Mouse (Mus musculus) c-Kit-negative CD71-positive TER-119-positive erythroid progenitor cells, embryonic 14.5 days (primary cell): ENCODE measurements around the gene Fbxw7.
A peak's percentile ranks its signal among the peaks of the same experiment; 100 is the strongest.
"Not testable (repeated sequence)": the region's sequence is repeated elsewhere in the genome, so short reads cannot be mapped to it uniquely, and the experiment has no call there.

Experiments used
- DNase-seq: peaks from one replicate; pipeline ENCODE4 v3.0.0-alpha.2; 2013; ENCODE audit warnings: low read depth, low spot score

The Fbxw7 gene

DNA sequence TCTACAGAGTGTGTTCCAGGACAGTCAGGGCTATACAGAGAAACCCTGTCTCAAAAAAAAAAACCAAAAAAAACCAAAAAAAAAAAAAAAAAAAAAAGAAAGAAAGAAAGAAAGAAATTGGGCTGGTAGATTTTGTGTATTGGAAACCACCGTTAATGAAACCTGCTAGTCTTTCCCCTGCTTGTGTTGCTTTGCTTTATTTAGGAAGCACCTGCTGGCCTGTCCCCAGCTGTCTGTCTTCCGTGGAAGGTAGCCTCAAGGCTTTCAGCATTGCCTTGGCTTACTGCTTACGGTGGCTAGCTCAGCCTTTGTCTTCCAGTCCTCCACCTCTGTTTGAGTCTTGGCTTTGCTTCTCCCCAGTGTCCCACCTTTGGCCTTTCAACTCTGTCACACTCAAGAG, 11.9 kb downstream of the Fbxw7 start:
- DNase-seq, result no peak

DNA sequence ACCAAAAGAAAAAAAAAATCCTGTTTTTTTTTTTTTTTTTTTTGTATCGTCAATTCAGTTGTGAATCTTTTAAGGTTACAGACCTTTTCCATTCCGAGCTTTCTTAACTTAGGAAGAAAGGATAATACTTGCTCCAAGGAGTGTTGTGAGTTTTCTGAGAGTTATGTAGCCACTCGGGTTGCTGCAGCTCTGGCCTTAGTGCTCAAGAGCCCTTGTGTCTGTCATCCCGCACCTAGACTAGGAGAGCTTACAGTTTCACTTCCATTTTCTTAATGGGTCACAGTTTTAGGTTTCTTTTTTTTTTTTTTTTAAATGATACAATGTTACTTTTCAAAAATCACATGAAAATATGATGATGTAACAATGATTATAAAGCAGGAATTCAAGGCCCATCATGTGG, 12.5 kb downstream of the Fbxw7 start:
- no peak for DNase-seq

GRCm38 (mm10) chr3:84829366-84829765, 14.3 kb downstream of the Fbxw7 start:
- no peak for DNase-seq

GRCm38 (mm10) chr3:84836029-84836428, 21.0 kb downstream of the Fbxw7 start:
- no peak for DNase-seq

GRCm38 (mm10) chr3:84837984-84838383, 22.9 kb downstream of the Fbxw7 start:
- DNase-seq, result no peak

DNA sequence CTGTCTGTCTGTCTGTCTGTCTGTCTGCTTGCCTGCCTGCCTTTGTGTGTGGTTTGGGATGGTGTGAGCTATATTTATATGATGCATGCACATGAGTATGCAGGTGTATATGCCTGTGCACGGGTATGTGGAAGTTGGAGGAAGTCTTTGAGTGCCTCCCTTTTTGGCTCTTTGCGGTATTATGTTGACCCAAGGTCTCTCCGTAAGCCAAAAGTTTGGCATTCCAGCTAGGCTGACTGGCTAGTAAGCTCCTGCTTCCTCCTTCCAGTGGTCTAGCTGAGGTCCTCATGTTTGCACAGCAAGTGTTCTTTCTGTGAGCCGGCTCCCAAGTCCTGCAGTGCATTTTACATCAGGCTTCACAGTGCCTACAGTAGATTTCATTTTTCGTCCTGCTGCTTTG, 24.4 kb downstream of the Fbxw7 start:
- DNase-seq, result no peak

- DNase-seq, result no peak
Observed at GRCm38 (mm10) chr3:84841271-84841670, 26.2 kb downstream of the Fbxw7 start.

DNA sequence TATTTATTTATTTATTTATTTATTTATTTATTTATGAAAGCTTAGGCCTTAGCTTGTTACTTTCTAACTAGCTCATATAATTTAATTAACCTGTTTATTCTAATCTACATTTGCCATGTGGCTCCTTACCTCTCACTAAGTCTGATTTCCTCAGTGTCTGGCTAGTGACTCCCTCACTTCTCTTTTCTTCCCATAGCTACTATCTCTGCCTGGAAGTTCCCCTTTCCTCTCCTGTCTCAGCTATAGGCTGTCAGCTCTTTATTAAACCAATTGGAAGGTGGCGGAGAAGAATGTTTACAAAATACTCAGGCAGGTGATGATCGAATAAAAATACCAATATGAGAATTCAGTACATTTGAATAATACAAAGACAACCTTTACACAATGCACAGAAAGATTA, 27.7 kb downstream of the Fbxw7 start:
- no peak for DNase-seq

GRCm38 (mm10) chr3:84843594-84843993, 28.5 kb downstream of the Fbxw7 start:
- peak; percentile 43 for DNase-seq

DNA sequence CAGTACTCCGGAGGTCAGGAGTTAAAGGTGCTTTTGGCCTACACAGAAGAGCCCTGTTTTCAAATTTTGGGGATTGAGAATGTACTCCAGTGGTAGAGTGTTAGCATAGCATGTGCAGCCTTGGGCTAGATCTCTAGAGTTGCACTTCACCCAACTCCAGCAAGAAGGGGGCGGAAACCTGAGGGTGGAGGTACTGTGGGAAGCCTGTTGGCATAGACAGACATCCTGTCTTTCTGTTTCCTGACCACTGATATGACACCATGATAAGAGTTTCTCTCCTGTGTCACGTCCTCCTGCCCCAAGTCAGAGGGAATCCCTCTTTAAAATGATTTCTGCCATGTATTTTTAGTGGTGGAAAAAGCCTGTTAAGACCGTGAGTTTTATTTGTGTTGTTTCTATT, 33.7 kb downstream of the Fbxw7 start:
- DNase-seq, result no peak

GRCm38 (mm10) chr3:84850418-84850817, 35.4 kb downstream of the Fbxw7 start:
- no peak for DNase-seq

- DNase-seq, result no peak
Observed at GRCm38 (mm10) chr3:84851801-84852200, 36.7 kb downstream of the Fbxw7 start.

GRCm38 (mm10) chr3:84852877-84853276, 37.8 kb downstream of the Fbxw7 start:
- no peak for DNase-seq

DNA sequence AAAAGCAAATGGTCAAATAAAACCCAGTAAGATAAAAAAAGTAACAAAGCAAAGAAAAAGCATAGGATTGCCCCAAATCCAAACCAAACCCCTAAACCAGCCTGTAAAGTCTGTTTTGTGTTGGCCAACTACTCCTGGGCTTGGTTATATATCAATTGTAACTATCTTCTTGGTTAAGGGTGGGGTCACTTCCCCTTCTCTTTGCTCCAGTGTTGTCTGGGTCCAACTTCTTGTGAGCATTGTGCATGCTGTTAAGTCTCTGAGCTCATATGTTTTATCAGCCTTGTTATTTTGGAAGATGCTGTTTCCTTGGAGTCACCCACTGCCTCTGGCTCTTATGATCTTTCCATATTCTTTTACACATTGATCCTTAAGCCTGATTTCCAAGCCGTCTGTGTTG, 39.4 kb downstream of the Fbxw7 start:
- no peak for DNase-seq

DNA sequence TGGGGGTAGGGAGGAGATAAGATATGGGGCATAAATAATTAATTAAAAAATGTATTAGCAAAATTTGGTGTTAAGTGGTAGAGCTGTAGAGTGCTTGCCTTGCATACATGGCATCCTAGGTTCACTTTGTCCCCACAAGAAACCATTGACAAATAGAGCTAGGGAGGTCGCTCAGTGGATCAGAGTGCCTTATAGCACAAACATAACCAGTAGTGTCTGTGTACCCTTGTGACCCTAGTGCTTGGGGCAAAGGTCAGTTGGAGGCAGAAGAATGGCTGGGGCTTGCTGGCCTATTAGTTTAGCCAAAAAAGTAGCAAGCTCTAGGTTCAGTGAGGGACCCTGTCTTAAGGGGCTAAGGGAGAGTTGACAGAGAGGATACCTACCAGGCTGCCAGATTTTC, 45.6 kb downstream of the Fbxw7 start:
- DNase-seq, result no peak

DNA sequence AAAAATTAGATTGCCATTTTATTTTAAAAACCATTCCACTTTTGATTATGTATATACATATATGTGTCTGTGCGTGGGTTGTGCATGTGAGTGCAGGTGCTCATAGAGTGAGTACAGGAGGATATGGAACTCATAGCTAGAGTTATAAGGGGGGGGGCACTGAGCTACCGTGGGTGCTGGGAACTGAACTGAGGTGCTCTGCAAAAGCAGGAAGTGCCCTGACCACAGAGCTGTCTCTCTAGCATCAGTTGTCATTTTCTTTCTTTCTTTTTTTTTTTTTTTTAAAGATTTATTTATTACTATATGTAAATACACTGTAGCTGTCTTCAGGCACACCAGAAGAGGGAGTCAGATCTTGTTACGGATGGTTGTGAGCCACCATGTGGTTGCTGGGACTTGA, 46.7 kb downstream of the Fbxw7 start:
- DNase-seq, result not testable (repeated sequence)

- no peak for DNase-seq
Observed at GRCm38 (mm10) chr3:84865684-84866083, 50.6 kb downstream of the Fbxw7 start.

DNA sequence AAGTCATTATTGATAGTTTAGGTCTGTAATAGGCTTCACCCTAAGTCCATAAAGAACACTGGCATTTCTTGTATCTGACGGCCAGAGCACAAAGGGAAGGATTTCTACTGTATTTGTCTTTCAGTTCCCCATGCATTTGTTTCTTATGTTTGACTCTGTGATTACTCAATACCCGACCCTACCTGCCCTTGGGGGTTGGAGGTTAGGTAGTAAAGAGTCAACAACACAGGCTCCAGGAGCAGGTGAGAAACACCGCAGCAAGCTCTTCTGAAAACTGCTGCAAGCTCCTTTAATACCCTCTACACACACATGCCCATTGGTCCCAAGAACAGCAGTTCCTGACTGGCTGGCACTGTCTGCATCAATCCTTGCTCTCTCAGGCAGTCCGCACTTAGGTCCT, 51.8 kb downstream of the Fbxw7 start:
- no peak for DNase-seq

- no peak for DNase-seq
Observed at GRCm38 (mm10) chr3:84867434-84867975, 52.4 kb downstream of the Fbxw7 start.

DNA sequence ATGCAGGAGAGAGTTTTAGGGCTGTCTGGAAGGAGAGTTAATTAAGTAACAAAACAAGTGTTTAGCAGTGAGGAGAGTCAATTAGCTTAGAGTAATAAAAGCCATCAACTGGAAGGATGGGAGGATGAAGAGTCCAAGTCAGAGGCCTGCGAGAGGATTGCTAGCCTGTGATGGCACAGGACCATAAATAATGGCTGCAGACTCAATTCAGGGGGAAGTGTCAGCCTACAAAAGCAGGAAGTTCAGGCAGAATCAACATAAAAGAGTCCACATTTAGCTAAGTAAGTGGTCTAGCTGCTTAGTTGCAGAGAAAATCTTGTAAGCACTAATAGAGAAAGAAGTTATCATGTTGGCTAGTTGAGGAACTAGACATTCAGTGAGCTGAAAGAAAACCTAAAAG, 52.9 kb downstream of the Fbxw7 start:
- no peak for DNase-seq

GRCm38 (mm10) chr3:84870126-84870525, 55.1 kb downstream of the Fbxw7 start:
- DNase-seq, result no peak

GRCm38 (mm10) chr3:84875306-84875705, 60.2 kb downstream of the Fbxw7 start:
- DNase-seq, result no peak

GRCm38 (mm10) chr3:84876211-84876610, 61.1 kb downstream of the Fbxw7 start:
- DNase-seq, result no peak

GRCm38 (mm10) chr3:84883817-84884483, 68.9 kb downstream of the Fbxw7 start:
- DNase-seq, result no peak
